ENCODE assay signal across 15 mouse cellular contexts in genomic region chr8:46804721-46805120, GRCm38 (mm10).
"Had no signal": no experiment of that assay in that cellular context is flagged by ENCODE, and none has a peak within 500 bp of the region (broad histone marks: within the 10 kb centered on the region; RNA-seq: fewer than 3 reads in every experiment).

No protein-coding gene starts in this region.

- DNase-seq: lung, adult 2 months; lung, postnatal 14 days; lung, postnatal 36 days; right cerebral cortex, postnatal 14 days; thymus, adult 2 months; thymus, postnatal 25 days; thymus, postnatal 4 days had no signal

- H3K4me3 ChIP-seq: lung, embryonic 15.5 days; midbrain, embryonic 13.5 days; midbrain, embryonic 15.5 days; neural tube, embryonic 12.5 days; stomach, embryonic 15.5 days had no signal

- H3K9ac ChIP-seq: lung, embryonic 15.5 days; midbrain, embryonic 13.5 days; midbrain, embryonic 15.5 days; neural tube, embryonic 12.5 days; stomach, embryonic 15.5 days had no signal

- H3K27me3 ChIP-seq: lung, embryonic 15.5 days; midbrain, embryonic 13.5 days; midbrain, embryonic 15.5 days; neural tube, embryonic 12.5 days; stomach, embryonic 15.5 days had no signal

- H3K4me1 ChIP-seq: midbrain, embryonic 13.5 days; midbrain, embryonic 15.5 days; neural tube, embryonic 12.5 days; stomach, embryonic 15.5 days had no signal

- H3K9me3 ChIP-seq: stomach, embryonic 15.5 days had no signal

- H3K27ac ChIP-seq: lung, embryonic 15.5 days; macrophage; midbrain, embryonic 13.5 days; midbrain, embryonic 15.5 days; neural tube, embryonic 12.5 days; stomach, embryonic 15.5 days; stomach, postnatal 0 days had no signal

- ATAC-seq: lung, postnatal 0 days; midbrain, embryonic 13.5 days; midbrain, embryonic 15.5 days had no signal
